Mouse (Mus musculus) frontal cortex, postnatal 36 days (tissue): ENCODE measurements around the gene Trappc10.
A peak's percentile ranks its signal among the peaks of the same experiment; 100 is the strongest.
"Not testable (repeated sequence)": the region's sequence is repeated elsewhere in the genome, so short reads cannot be mapped to it uniquely, and the experiment has no call there.

Experiments
- DNase-seq, 2 experiments: peaks; one replicate each; pipeline ENCODE4 v3.0.0; 2022; ENCODE audit warnings: low spot score in 2 of 2

Trappc10 gene

DNA sequence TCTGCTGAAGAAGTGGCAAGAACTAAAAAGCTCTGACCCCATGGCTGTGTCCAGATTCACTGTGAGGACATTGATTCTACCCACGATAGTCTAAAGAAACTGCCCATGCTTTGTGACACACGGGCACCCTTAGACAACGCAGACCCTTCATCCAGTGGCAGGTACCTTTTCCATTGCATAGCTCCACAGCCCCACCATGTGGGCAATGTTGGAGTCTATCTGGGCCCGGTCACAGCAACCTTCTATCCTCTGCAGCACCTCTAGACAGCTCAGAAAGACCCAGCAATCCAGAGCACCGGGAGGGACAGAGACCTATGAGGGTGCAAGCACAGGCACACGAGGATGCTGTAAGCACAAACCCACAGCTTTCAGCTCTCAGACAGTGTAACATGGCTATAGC lies 33.1 kb downstream of the Trappc10 start:
- DNase-seq = no peak

DNA sequence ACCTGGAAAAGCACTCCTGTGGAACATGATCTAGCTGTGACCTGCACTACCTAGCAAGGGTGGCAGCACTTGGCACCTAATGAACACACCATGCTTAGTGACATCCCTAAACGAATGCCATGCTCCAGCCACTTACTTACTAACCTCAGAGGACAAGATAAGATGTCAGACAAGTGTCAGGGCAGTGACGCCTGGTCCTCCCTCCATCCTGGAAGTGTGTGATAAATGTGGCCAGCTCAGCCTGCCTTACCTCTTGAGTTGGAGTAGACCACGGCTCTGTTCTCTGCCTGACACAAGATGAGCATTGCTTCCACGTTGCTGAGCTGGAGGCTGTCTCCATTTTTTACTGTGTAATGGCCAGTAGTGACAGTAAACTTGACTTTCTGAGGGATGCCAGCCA lies 43.3 kb downstream of the Trappc10 start:
- no peak for DNase-seq

DNA sequence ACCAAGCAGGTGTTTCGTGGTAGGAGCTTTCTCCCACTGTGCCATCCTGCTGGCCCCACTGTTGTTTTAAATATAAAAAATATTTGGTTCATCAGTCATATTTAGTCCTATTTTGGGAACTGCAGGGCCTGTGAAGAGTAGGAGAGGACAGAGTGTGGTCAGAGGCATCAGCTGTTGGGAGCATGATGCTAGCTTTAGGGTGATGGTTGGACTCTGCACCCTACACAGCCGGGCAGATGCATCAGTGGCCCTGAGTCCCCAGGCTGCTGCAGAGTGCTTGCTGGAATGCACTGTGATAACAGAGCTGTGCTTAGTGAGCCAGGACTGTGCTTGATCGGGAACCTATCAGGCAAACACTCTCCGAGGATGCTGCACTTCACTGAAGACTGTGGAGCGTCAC lies 51.5 kb downstream of the Trappc10 start:
- DNase-seq = no peak

DNA sequence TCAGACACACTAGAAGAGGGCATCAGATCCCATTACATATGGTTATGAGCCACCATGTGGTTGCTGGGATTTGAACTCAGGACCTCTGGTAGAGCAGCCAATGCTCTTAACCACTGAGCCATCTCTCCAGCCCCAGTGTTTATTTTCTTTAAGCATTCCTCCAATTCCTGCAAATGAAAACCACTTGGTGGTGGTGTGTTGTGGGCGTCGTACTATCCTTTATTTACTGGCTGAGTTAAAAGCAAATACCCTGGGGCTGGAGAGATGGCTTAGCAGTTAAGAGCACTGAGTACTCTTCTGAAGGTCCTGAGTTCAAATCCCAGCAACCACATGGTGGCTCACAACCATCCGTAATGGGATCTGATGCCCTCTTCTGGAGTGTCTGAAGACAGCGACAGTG lies 58.4 kb downstream of the Trappc10 start:
- not testable (repeated sequence) for DNase-seq

DNA sequence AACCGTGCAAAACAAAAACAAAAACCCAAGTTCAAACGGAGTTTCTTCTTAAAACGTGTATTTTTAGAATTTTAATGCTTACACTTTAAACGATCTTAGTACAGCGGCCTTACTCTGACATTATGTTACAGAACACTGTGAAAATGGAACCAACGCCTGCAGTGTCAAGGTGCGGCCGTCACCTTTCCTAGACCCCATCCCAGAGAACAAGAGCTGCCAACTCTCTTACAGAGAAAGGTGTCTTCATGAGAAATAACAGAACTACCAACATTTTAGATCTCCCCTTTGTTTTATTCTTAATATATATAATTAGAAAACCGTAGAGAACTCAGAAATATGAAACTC lies 59.1 kb downstream of the Trappc10 start:
- no peak for DNase-seq

DNA sequence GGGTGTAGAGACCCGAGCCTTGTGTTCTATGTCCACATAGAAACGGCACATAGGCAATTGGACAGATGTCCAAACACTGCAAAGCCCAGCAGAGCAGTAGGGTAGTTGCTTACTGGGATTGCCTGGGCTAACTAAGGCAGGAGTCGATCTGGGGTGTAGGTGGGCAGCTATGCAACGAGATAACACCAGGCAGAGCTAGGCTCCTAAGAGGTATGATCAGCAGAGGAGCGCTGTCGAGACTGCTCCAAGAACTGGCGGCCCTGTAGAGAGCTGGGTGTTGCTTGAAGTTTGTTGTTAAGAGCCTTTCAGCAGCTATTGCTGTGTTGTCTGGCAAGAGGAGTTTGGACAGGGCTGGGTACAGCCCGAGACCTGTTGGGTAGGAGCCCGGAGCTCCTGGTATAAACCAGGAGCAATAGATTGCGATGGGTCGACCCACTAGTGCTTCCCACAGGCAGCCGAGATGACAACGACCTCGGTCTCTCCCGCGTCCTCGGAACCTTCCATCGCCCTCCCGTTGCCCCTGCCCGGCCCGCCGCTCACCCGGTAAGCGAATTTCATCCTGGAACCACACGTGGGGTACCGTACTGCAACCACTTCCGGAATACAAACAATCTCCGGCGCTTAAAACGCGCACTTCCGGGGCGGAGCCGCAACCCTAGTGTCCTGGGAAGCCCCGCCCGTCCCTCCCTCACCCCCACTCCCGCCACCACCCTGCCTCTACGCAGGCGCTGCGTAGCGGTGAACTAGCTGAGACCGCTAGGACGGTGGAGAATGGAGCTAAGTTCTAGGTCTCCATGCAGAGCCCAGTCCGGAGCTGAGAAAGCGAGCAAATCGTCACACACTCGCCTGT lies 59.7 kb downstream of the Trappc10 start, which contains the start of gene Pwp2:
TSS of gene Pwp2 (minus strand) at position 619 of the 850 bp plus-strand sequence.
- peak; percentile 89 to 92 for DNase-seq

DNA sequence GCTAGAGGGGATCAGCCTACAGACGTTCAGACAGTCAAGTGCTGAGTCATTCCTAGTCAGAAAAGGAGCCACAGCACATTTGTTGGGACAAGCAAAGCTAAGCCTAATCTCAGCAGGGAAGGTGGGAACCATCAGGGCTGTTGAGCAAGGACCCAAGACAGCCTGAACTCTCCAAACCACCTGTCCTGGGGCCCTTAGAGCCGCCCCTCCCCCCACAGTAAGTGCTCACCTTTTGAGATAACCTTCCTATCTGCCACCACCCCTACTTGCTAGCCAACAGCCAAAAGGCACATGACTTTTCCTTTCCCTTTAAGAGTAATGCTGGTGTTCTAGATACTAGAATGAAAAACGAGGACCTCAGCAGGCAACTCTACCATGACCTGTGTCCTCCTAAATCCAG lies 60.9 kb downstream of the Trappc10 start:
- no peak for DNase-seq

DNA sequence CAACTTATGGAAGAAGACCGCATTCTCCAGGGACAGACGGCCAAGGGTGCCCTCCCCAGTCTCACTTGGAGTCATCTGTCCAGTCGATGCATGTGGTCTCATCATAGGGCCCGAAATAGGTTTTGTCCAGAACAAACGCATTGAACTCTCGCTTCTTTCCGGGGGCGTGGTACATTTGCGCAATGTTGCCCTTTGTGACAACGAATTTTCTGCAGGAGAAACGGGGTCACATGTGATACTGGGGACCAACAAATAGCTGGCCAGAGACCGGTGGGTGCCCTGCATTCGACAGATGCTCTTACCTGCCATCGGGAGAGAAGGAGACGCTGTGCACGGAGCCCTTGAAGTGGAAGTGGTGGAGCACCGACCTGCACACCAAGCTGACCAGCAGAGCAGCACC lies 62.1 kb downstream of the Trappc10 start:
- DNase-seq = no peak

DNA sequence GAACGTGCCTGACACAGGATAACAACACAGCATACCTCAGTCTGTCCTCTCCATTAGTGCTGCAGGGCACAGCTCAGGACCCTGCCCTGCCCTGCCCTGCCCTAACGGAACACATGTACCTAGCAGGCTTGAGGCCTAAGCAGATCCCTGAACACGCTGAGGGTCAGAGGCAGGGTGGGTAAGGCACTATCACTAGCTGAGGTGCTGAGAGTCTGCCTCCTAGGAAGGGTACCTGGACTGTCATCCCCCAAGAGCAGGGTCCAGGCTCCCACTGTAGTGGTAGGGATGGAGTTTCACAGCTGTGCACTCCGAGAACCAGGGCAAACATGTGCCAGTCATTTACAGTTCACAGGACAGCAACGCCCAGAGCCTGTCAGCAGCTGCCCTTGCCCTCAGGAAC lies 70.0 kb downstream of the Trappc10 start:
- no peak for DNase-seq

DNA sequence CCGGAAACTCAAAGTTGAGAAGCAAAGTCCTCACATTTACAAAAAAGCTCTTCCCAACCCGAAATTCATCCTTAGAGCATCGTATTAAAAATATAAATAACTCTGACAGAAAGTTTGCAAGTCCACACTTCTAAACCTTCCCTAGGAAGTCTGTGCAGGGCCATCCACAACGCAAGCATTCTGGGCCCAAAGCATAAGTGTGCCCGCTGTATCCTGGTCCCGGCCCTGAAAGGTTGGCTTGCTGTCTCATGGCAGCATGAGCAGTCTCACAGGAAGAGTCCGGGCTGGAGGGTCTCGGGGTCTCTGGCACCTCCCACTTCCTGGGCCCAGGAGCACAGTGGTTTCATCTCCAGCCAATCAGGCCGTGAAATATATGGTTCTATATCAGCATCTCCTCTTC lies 72.9 kb downstream of the Trappc10 start:
- no peak for DNase-seq

DNA sequence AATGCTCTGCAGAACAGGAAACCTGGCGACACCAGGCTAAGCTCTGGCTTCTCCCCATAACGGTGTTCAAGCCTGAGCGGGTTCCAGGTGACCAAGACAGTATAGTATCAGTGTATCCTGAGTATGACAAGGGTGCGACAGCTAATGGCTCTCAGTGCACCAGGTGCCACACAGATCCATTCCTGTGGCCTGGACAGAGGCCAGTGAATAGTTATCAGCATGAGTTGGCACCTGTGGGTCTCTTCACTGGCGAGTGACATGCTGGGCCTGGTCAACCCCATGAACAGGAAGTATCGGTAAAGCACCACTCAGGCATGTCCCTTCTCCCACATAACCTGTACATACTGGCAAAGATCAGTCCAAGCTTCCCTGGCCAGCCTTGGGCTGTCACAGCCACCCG lies 73.4 kb downstream of the Trappc10 start:
- no peak for DNase-seq

DNA sequence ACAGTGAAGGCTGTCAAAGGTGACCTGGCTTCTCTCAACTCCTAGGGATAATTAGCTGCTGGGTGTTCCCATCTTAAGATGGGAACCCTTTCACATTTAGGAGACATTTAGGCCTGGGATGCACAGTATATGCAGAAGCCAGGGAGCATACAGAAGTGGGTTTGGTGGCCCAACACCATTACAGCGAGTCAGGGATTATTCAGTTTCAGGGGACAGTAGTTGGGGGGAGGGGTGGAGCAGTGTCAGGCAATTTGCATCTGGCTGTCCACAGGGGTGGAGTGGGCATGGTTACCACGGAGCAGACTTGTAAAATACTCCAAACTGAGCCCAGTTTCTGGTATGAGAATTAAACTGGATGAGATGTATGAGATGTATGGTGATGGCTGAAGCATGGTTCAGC lies 74.0 kb downstream of the Trappc10 start:
- no peak for DNase-seq

DNA sequence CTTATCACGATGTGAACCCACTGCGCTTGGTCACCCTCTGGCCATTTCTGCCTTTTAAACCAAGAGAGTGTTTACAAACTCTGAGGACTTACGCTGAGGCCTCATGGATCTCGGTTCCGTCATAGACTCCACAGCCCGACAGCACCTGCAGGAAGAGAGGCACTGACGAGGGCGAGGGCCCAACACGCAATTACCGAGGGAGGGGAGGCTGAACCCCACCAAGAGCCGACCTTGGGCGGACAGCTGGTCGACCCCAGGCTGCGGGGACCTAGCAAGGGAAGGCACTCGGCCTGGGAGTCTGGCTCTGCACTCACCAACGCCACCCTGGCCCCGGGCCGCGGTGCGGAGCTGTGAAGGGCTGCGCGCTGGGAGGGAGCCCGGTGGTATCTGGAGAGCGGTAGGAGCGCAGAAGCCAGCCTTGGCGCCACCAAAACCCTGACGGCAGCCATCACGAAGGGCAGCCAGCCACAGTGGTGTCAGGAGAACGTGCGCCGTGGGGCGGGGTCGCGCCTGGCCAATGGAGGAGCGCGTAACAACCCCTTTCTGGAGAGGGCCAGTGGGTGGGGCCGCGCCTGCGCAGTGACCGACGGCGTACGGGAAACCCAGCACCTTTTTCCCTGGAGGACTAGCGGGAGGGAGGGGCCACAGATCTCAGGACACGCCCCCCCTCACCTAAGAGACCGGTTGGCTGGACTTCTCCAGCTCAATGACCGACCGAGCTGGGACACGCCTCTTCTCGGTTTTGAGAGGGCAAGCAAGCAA lies 75.0 kb downstream of the Trappc10 start, which contains the start of gene D10Jhu81e:
TSS of gene D10Jhu81e (minus strand) at position 502 of the 762 bp plus-strand sequence.
- DNase-seq = peak; percentile 99

DNA sequence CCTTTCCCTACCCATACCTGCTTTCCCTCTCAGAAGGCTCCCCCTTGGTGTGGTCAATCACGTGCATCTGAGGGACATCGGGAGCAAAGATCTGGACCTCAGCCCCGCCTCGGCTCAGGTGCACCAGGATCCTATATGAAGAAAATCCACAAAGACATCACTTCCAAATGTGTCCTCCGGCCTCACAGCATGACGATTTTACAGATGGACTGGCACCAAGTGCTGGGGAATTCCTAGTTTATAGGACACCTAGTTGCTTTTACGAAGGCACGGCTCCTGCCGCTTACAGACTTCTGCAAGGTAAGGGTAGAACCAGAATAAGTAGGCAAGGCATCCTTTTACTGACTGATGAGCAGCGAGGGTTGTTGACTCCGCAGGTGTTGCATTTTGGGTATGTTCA lies 75.6 kb downstream of the Trappc10 start:
- DNase-seq = no peak

DNA sequence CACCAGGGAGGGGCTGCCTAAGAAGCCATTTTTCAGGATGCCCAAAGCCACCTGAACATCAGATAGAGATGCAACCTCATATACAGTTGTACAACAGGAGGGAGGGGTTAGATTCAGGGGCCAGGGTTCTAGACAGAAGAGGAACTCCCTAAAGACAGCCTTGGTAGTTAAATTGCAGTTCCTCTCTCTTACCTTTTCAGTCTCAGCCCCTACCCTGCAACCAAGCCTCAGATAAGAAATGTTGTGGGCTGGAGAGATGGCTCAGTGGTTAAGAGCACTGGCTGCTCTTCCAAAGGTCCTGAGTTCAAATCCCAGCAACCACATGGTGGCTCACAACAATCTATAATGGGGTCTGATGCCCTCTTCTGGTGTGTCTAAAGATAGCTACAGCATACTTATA lies 76.7 kb downstream of the Trappc10 start:
- DNase-seq = no peak

DNA sequence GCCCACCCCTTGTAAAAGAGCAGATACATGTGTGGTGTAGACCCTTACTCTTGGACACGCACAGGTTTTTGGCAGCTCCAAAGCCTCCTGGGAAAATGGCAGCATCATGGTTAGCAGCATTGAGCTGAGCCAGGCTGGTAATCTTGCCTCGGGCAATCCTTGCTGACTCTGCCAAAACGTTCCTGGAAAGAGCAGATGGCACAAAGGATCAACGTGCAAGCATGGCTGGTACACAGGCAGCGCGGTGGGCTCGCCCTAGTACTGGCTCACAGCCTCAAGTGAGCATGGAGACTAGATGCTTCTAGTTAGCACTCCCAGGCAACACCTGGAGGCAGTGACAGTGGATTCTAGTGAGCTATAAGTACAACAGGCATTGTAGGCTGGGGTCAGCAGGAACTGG lies 77.1 kb downstream of the Trappc10 start:
- no peak for DNase-seq

DNA sequence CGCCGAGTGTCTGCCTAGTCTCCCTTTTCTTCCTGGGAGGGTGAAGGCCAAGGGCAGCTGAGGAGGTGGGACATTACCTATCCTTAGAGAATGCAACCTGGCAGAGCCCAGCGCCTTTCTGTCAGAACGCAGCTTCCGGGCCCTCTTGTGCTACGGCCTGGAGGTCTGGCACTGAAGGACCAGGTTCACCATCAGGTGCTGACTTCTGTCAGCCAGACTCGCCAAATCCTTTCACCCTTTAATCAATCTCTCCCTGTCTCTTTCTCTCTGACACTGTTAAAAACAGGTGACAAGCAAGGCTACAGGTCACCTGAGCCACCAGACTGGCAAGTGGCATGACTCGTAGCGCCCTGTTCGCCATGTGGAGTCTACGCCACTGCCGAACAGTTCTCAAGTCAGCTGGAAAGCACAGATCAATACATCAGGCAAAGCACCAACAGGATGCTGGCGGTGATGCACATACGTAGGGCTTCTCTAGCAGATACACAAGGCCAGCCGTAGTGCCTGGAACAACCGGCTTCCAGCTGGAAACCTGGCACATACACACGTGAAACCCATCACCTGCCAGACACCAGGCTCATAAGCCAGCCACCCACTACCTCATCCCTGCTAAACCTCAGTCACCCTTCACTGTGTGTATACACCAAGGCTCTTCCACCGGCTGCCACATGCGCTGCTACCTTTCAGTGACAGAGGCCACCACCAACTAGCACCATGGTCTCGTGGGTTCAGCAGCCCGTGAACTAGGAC lies 79.0 kb downstream of the Trappc10 start:
- DNase-seq = no peak

DNA sequence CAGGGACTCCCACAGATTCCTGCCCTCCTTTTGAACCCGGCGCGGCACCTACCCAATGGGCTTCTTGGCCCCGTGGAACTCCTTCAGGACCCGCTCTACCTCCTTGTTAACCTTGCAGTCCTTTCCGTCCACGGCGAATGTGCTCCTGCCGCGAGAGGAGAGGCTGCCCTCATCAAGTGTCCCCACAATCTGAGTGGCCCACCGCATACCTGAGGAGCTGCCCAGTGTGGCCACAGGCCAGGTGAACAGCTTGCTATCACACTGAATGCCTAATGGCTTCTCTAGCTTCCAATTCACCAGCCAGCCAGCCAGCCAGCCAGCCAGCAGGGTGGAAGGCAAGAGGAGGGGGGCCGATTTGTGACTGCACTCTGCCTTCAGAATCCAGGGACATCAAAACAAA lies 79.7 kb downstream of the Trappc10 start:
- no peak for DNase-seq

DNA sequence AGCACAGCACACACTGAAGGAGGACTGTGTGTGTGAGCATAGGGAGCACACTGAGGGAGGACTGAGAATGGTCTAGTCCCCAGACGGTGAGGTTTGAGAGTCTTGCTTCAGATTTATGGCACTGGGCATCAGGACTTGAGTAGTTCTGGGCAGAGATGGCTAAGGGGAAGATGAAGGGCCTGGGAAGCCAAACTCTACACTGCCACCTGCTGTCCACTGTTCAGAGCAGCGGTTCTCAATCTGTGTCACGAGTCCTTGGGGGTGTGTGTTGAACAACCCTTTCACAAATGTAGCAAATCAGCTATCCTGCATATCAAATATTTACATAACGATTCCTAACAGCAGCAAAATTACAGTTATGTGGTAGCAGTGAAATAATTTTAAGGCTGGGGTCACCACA lies 80.5 kb downstream of the Trappc10 start:
- DNase-seq = peak; percentile 58 to 72

DNA sequence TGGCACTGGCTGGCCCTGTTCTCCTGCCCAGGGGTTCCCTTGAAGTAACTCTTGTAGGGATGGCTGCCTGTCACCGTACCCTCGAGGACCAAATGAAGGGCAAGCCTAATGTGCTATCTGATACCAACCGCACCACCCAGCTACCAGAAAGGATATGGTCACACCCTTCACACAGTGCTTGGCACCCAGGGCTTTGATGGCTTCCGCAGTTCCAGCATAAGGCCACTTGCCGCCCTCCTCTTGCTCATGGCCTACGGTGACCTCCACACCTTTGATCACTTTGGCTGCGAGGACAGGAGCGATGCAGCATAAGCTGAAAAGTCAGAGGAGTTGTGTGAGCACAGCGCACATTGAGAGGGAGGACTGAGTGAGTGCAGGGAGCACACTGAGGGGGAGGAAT lies 81.2 kb downstream of the Trappc10 start:
- DNase-seq = no peak

DNA sequence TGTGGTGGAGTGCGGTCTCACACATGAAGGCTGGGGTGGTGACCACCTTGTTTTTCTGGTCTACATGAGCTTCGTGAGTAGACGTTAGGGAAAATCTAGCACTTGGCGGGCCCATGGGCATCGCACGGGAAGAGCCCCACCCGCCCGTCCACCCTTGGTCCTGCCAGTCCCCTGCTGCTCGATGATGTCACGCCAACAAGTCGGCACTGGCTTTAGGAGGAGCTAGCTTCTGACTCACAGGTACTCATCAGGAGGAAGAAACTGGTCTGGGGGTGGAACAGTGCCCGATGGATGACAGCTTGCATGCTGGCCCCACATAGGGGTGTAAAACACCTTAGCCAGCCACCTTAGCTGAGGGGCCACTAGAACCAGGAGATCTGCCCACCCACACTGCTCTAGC lies 81.8 kb downstream of the Trappc10 start:
- DNase-seq = no peak

DNA sequence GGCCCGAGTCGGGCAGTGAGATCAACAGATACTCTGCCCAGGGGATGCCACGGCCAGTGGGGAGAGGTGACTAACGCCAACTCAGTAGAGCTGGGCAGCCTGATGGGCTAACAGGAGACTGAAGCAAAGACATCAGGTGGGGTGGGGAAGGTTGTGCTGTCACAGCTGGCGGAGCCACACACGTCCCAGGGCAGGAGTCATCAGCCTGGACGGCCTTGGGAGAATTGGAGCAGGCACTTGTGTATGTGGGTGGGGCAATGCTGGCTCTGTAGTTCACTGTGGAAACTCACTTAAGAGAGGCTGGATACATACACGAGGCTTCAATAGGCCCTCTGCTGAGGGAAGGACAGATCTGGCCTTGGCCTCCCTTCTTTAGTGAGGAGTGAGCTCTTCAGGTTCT lies 83.3 kb downstream of the Trappc10 start:
- DNase-seq = no peak
